Mouse (Mus musculus): ENCODE measurements at regions not wholly inside any gene's neighbourhood (a gene's known extent, or its start where the extent isn't known, plus 50 kb on each side); places are given as distances from the start of the nearest gene placed in this dataset.

DNA sequence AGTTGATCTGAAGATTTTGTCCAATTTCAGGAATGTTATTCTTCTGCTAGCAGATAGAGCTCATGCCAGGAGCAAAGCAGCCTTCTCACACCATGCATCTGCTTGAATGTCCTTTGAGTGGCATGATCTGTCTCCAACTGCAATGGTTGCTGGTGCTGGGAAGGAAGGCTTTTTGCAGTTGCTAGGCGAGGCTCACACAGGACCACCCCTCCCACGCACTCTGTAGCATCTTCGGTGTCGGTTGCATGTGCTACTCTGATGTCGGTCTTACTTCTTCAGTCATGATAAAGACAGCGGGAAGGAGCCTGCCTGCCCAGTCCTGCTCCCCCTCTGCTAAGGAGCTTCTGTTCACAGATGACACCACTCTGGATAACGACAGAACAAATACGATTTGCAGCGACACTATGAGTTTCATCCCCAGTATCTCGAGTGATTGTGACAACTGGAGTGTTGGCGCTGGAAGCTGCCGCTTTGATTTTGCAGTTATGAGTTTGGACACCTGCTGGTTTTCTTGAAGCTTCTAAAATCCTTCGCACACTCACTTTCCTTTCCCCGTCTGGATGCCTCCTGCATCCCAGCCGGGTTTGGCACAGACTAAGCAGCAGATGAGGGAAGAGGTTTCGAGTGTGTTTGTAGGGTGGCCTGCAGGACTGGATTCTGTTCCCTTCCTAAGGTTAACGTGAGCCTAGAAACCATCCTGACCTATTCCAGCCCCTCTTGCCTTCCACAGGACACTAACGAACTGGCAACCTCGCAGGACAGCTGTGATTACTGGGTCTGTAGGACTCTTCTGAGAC, 75.4 kb upstream of the Ajap1 start:
- TF ChIP-seq MEF2A (IDR thresholded peaks at IDR 0.05; ENCODE audit: extremely low read depth, insufficient replicate concordance, low read depth, low read length, poor library complexity, severe bottlenecking) = no peak
- TF ChIP-seq SMC3 (IDR thresholded peaks at IDR 0.05; ENCODE audit: low read depth, low read length) = no peak
- no peak for TF ChIP-seq BHLHE40 (IDR thresholded peaks at IDR 0.05; ENCODE audit: borderline replicate concordance, low read depth, low read length)
- TF ChIP-seq ZMIZ1 (IDR thresholded peaks at IDR 0.05; ENCODE audit: low read depth, low read length) = no peak
- TF ChIP-seq CTCF (IDR thresholded peaks at IDR 0.05 in 2 of 3, conservative IDR thresholded peaks at IDR 0.05 in 1 of 3; ENCODE audit: control insufficient read depth in 1 of 3, insufficient read depth in 1 of 3, low read depth in 2 of 3, low read length in 3 of 3, poor library complexity in 1 of 3, severe bottlenecking in 1 of 3) = no peak
- TF ChIP-seq TCF12 (IDR thresholded peaks at IDR 0.05; ENCODE audit: low read depth, low read length) = no peak
- TF ChIP-seq JUND (IDR thresholded peaks at IDR 0.05; ENCODE audit: low read depth, low read length) = no peak
- TF ChIP-seq MAFK (IDR thresholded peaks at IDR 0.05; ENCODE audit: borderline replicate concordance, low read depth, low read length) = no peak
- no peak for TF ChIP-seq ZKSCAN1 (IDR thresholded peaks at IDR 0.05; ENCODE audit: low read depth, low read length)
- TF ChIP-seq GABPA (IDR thresholded peaks at IDR 0.05; ENCODE audit: low read depth, low read length) = no peak
- TF ChIP-seq TAL1 (IDR thresholded peaks at IDR 0.05; ENCODE audit: low read length) = no peak

All from MEL (cell line).